ENCODE assay signal across 8 mouse cellular contexts in the genomic region with DNA sequence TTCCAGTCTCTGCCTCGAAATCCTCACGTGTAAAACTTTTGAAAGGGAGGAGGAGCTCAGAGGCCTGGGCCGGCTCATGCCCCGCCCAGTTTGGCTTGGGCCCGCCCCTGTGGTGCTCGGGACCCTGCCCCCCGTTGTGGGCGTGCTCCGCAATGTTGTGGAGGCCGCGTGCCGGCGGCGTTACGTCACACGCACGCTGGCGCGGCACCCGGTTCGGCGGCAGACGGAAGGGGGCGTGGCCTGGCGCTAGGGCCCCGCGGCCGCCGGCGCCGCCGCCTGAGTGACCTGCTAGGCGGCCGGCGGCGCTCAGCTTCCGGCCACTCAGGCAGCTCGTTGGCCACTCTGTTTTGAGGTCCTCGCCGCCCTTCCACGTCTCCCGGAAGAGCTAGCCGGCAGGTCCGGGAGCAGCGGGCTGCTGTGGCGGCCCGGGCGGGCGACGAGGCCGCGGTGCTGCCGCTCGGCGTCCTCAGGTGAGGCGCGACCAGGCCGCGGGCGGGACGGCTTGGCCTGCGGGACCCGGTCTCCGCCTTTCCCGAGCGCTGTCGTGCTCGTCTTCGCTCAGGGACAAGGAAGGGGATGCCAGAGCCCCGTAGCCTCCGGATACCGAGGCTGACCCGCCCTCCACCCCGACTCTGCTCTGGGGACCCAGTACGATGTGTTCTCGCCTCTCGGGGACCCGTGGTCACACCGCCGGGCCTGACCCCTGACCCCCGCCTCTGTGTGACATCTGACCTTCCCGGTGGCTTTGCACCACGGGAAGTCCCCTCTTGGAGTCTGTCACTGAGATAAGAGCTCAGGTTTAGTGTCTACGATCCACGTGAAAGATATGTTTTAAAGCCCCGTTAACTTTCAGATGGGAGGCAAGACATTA. TPM values are rescaled to one million over a fixed set of nuclear protein-coding genes. Genes with fewer than 3 reads are reported as not detected.
A peak's percentile ranks its signal among the peaks of the same experiment; 100 is the strongest.
DNase-seq lines count a peak whose midpoint lies in the region; ATAC-seq lines count a peak whose summit lies in the region.

A gene (plus strand): TSS at position 242 of the 871 bp plus-strand sequence.

- peak within 1 kb of the TSS; percentile 75 for H3K4me2 ChIP-seq in hindbrain, embryonic 16.5 days (ENCODE audit: low read length)

- peak within 1 kb of the TSS; percentile 87 for H3K4me3 ChIP-seq in hindbrain, embryonic 16.5 days (ENCODE audit: low read length)
- H3K4me3 ChIP-seq in macrophage (ENCODE audit: inconsistent target): peak within 1 kb of the TSS; percentile 92

- peak; percentile 97 for DNase-seq in T-cell, adult 2 months (ENCODE audit: low spot score)
- peak; percentile 96 to 98 for DNase-seq in cerebellum, postnatal 36 days
- DNase-seq in gastrocnemius, adult 18-20 months (ENCODE audit: low spot score): peak; percentile 96
- peak; percentile 95 to 98 for DNase-seq in left cerebral cortex, adult 18-20 months (ENCODE audit: low spot score in 2 of 2)
- DNase-seq in right cerebral cortex, adult 18-20 months: peak; percentile 98
- peak; percentile 88 for DNase-seq in urinary bladder, postnatal 10 days (ENCODE audit: low spot score)

- H3K36me3 ChIP-seq in hindbrain, embryonic 16.5 days (ENCODE audit: control insufficient read depth, insufficient read depth, low read length): peaks cover 13% of the 10 kb centered on the region; the same call in 1 of the 2 replicates
- peaks cover 23% of the 10 kb centered on the region for H3K36me3 ChIP-seq in macrophage (ENCODE audit: inconsistent target)

- H3K27ac ChIP-seq in hindbrain, embryonic 16.5 days (ENCODE audit: low read depth, low read length): peak within 1 kb of the TSS; percentile 75
- H3K27ac ChIP-seq in macrophage: peak within 1 kb of the TSS; percentile 44

- H3K9me3 ChIP-seq in hindbrain, embryonic 16.5 days (ENCODE audit: control insufficient read depth, low read length): no peaks in the 10 kb centered on the region

- WGBS in hindbrain, embryonic 16.5 days: 0% methylated on average over 41 of the region's 86 CpGs
- WGBS in macrophage (ENCODE audit: missing documents): under 1% methylated on average over 67 of the region's 86 CpGs

- H3K79me2 ChIP-seq in macrophage (ENCODE audit: inconsistent target): peaks cover 28% of the 10 kb centered on the region

- H3K4me1 ChIP-seq in hindbrain, embryonic 16.5 days (ENCODE audit: control insufficient read depth, insufficient read depth, low read depth, low read length): peaks cover 6% of the 10 kb centered on the region

- H3K27me3 ChIP-seq in hindbrain, embryonic 16.5 days (replicated peaks; ENCODE audit: control insufficient read depth, insufficient read depth, low read length): no peaks in the 10 kb centered on the region

- H3K9ac ChIP-seq in hindbrain, embryonic 16.5 days (ENCODE audit: low read depth, low read length): peak within 1 kb of the TSS; percentile 90

- peak; percentile 98 for ATAC-seq in hindbrain, embryonic 16.5 days

RNA-seq across cellular contexts. Expression of the gene that starts here (rescaled TPM):
- 10 to 100 TPM; 29.5 to 31.3 TPM for total RNA-seq in gastrocnemius, adult 18-20 months (2021)
- 24.7 and 28.9 TPM in 2 replicates for polyA plus RNA-seq in hindbrain, embryonic 16.5 days (2015; fragmentation: Nextera tagmentation; extraction: Ambion mirVana)
- total RNA-seq in left cerebral cortex, adult 18-20 months (2021): 10 to 100 TPM; 25.7 to 25.9 TPM
- 10 to 100 TPM; 22.0 to 67.7 (median 45.9) TPM for total RNA-seq in macrophage (2018; cell fraction: chromatin; rRNA removed)
- total RNA-seq in macrophage (2018; cell fraction: cytosol; rRNA removed): 10 to 100 TPM; 16.6 to 31.3 (median 26.2) TPM
- total RNA-seq in macrophage (2018; cell fraction: nucleus; rRNA removed): 10 to 100 TPM; 19.4 to 41.1 (median 29.3) TPM
- 27.9 to 40.8 TPM (median 29.5 TPM) in 3 replicates for polyA plus RNA-seq in macrophage (2018)

Comparison
In these comparisons a context has a peak if more than half of its experiments do, and no peak if none do; other contexts are left out.
1. Peak in every context shown above with its lines: DNase-seq, ATAC-seq, H3K4me3 ChIP-seq and H3K27ac ChIP-seq.